Comparison of ENCODE assay signal across 16 mouse cellular contexts in the genomic region with DNA sequence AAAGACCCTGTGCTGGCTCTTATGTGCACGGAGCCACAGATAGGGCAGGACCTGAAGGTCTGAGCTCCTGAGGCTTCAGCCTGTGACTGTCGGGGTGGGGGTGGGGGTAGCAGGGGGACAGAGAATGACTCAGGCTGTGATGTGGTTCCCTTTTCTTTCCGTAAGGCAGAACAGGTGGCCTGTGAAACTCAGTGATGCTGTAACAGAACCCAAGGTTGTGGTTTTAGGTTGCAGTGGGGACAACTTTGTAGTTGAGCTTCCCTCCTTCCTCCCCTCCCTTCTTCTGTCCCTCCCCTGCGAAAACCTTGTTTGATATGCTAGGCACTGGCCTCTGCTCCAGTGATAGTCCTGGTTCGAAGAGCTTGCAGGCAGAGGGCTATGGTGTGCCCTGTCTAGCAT. TPM values are rescaled to one million over a fixed set of nuclear protein-coding genes. Genes with fewer than 3 reads are reported as not detected.
A peak's percentile ranks its signal among the peaks of the same experiment; 100 is the strongest.
DNase-seq lines count a peak whose midpoint lies in the region; ATAC-seq and TF ChIP-seq lines count a peak whose summit lies in the region.
"Had no signal": no experiment of that assay in that cellular context is flagged by ENCODE, and none has a peak within 500 bp of the region (broad histone marks: within the 10 kb centered on the region; RNA-seq: fewer than 3 reads in every experiment).

No protein-coding gene starts in this region.

- no peak overlapping the region for H3K9ac ChIP-seq in heart, postnatal 0 days (replicated peaks; ENCODE audit: low read depth, low read length)
- H3K9ac ChIP-seq: forebrain, postnatal 0 days; liver, embryonic 12.5 days had no signal

- peak overlapping the region; percentile 45; the same call in 1 of the 2 replicates for H3K27ac ChIP-seq in heart, postnatal 0 days (ENCODE audit: low read depth)
- H3K27ac ChIP-seq in heart, embryonic 10.5 days: no peak overlapping the region
- H3K27ac ChIP-seq: liver, embryonic 12.5 days; macrophage had no signal

- H3K36me3 ChIP-seq in heart, postnatal 0 days (replicated peaks; ENCODE audit: control insufficient read depth, insufficient read depth, low read length): peaks cover 12% of the 10 kb centered on the region; the same call in 1 of the 2 replicates
- H3K36me3 ChIP-seq in heart, embryonic 10.5 days: no peaks in the 10 kb centered on the region
- H3K36me3 ChIP-seq: liver, embryonic 12.5 days had no signal

- no peaks in the 10 kb centered on the region for H3K9me3 ChIP-seq in heart, postnatal 0 days (replicated peaks; ENCODE audit: control insufficient read depth, low read length)
- H3K9me3 ChIP-seq in heart, embryonic 10.5 days: no peaks in the 10 kb centered on the region
- H3K9me3 ChIP-seq: liver, embryonic 12.5 days had no signal

- 0 out of 2 replicates have a peak, but pooled peaks cover 1% of the 10 kb centered on the region for H3K27me3 ChIP-seq in heart, postnatal 0 days (ENCODE audit: control insufficient read depth, insufficient read depth, low read length)
- H3K27me3 ChIP-seq in heart, embryonic 10.5 days (ENCODE audit: insufficient read depth, poor library complexity, severe bottlenecking): peaks cover 33% of the 10 kb centered on the region; the same call in 1 of the 2 replicates

- no peak for TF ChIP-seq EP300 in heart, postnatal 0 days (IDR thresholded peaks at IDR 0.05; ENCODE audit: low read depth)

- H3K4me1 ChIP-seq in heart, postnatal 0 days (ENCODE audit: control insufficient read depth, insufficient read depth): peaks cover 13% of the 10 kb centered on the region
- peaks cover 43% of the 10 kb centered on the region for H3K4me1 ChIP-seq in heart, embryonic 10.5 days

- no peak for ATAC-seq in heart, postnatal 0 days (ENCODE audit: insufficient read depth, low read depth)
- ATAC-seq in activated CD4-positive, CD25-positive, alpha-beta regulatory T cell, adult 4 months: peak; percentile 66
- ATAC-seq in neutrophil, adult 5-6 weeks (ENCODE audit: extremely low read depth, insufficient number of reproducible peaks, low FRiP score, poor library complexity, severe bottlenecking): peak; percentile 74
- ATAC-seq: forebrain, postnatal 0 days; intestine, postnatal 0 days; liver, embryonic 12.5 days had no signal

- H3K4me2 ChIP-seq in heart, postnatal 0 days (ENCODE audit: low read depth, low read length): no peak overlapping the region
- H3K4me2 ChIP-seq: liver, embryonic 12.5 days had no signal

- DNase-seq in heart, postnatal 0 days (ENCODE audit: low spot score): no peak
- DNase-seq in heart, embryonic 10.5 days (ENCODE audit: low spot score): no peak
- DNase-seq in thymus, postnatal 14 days: peak; percentile 81
- no peak for DNase-seq in cerebellum, adult 18-20 months
- DNase-seq in right cerebral cortex, postnatal 14 days: no peak
- DNase-seq in lung, postnatal 36 days: no peak
- DNase-seq: adrenal gland, postnatal 36 days; forebrain, postnatal 0 days; gastrocnemius, postnatal 36 days; kidney, postnatal 4 days had no signal

- WGBS in heart, postnatal 0 days: 69% methylated on average over 5 of the region's 5 CpGs
- 62% methylated on average over 5 of the region's 5 CpGs for WGBS in heart, embryonic 10.5 days

- TF ChIP-seq CTCF in heart, postnatal 0 days (IDR thresholded peaks at IDR 0.05; ENCODE audit: low read depth): no peak

- no peak overlapping the region for H3K4me3 ChIP-seq in heart, postnatal 0 days (ENCODE audit: low read depth, low read length)
- no peak overlapping the region for H3K4me3 ChIP-seq in heart, embryonic 10.5 days
- H3K4me3 ChIP-seq: liver, embryonic 12.5 days had no signal

RNA-seq across cellular contexts. Expression of gene Sema7a, which starts 16.9 kb away (rescaled TPM):
- total RNA-seq in heart, postnatal 0 days (2014; rRNA removed; ENCODE audit: low replicate concordance): 12.4 and 16.8 TPM in 2 replicates
- polyA plus RNA-seq in heart, postnatal 0 days (2015; fragmentation: Nextera tagmentation; extraction: Ambion mirVana): 0.63 and 1.2 TPM in 2 replicates
- polyA plus RNA-seq in heart, embryonic 10.5 days (2016; fragmentation: Nextera tagmentation; extraction: Ambion mirVana): 0.16 TPM in 1 of 2 replicates, not detected in the other
- polyA plus RNA-seq in activated CD4-positive, CD25-positive, alpha-beta regulatory T cell, adult 4 months (2017; shearing (Covaris generic)): under 1 TPM; 0.16 to 0.55 TPM
- total RNA-seq in neutrophil, adult 5-6 weeks (2017): 7.0 and 7.4 TPM in 2 replicates
- polyA plus RNA-seq: liver, embryonic 12.5 days had no signal

RNA-seq across cellular contexts. Expression of gene Ubl7, which starts 46.1 kb away (rescaled TPM):
- total RNA-seq in heart, postnatal 0 days (2014; rRNA removed; ENCODE audit: low replicate concordance): 94.9 and 132 TPM in 2 replicates
- polyA plus RNA-seq in heart, postnatal 0 days (2015; fragmentation: Nextera tagmentation; extraction: Ambion mirVana): 139 TPM in 2 replicates
- 110 TPM in 2 replicates for polyA plus RNA-seq in heart, embryonic 10.5 days (2016; fragmentation: Nextera tagmentation; extraction: Ambion mirVana)
- 100 to 1,000 TPM; 119 to 137 TPM for polyA plus RNA-seq in activated CD4-positive, CD25-positive, alpha-beta regulatory T cell, adult 4 months (2017; shearing (Covaris generic))
- 42.5 and 51.2 TPM in 2 replicates for total RNA-seq in neutrophil, adult 5-6 weeks (2017)

RNA-seq across cellular contexts. Expression of gene Cyp11a1, which starts 49.4 kb away (rescaled TPM):
- total RNA-seq in heart, postnatal 0 days (2014; rRNA removed; ENCODE audit: low replicate concordance): 1.1 and 2.3 TPM in 2 replicates
- polyA plus RNA-seq in heart, postnatal 0 days (2015; fragmentation: Nextera tagmentation; extraction: Ambion mirVana): 0.90 and 1.3 TPM in 2 replicates
- polyA plus RNA-seq in heart, embryonic 10.5 days (2016; fragmentation: Nextera tagmentation; extraction: Ambion mirVana): 0.10 TPM in 1 of 2 replicates, not detected in the other
- polyA plus RNA-seq in activated CD4-positive, CD25-positive, alpha-beta regulatory T cell, adult 4 months (2017; shearing (Covaris generic)): not detected
- 2.6 and 2.7 TPM in 2 replicates for total RNA-seq in neutrophil, adult 5-6 weeks (2017)
- total RNA-seq: gastrocnemius, postnatal 36 days; heart, postnatal 25 days had no signal
- polyA plus RNA-seq: macrophage had no signal
